Mouse (Mus musculus) hindlimb bud, embryonic 11.5 days (tissue): ENCODE measurements around the gene Gm17660.
A peak's percentile ranks its signal among the peaks of the same experiment; 100 is the strongest.

Experiments used
- DNase-seq: peaks from one replicate; pipeline ENCODE4 v3.0.0-alpha.2; 2012; ENCODE audit warnings: low read depth, low spot score; ENCODE audit errors: extremely low spot score

Gm17660 gene

DNA sequence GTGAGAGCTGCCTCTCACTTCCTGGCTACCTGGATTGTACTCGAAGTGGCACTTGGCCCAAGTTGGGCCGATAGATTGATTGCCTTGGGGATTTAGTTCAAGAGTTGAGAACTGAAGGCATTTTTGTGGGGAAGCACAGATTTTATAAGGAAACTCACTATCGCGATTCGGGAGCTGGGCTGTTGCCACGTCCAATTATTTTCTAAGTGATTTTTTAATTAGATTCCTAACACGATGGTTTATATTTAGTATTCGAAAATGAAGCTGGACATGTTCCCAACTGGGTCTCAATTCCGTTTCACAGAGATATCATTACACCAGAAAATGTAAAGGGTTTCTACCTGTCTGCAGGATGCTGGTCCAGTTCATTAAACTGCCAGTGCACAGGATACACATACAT, 8.0 kb upstream of the Gm17660 start:
- DNase-seq, result no peak

DNA sequence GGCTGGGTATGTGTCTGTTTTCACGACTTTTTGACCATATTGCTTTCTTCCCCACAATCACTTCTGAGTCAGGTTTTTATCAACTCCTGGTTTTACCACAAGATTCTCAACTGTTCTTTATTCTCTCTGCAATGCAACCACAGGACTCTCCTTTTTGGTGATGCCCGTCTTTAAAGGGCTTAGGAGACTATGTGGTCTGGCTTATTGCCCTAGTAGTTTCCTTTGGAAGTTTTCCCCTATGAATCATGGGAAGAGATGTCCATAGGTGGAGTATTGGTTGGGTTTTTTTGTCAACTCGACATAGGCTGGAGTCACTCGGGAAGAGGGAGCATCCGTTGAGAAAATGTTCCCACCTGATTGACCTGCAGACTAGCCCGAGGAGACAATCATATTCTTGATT, 3.3 kb upstream of the Gm17660 start:
- DNase-seq, result no peak

DNA sequence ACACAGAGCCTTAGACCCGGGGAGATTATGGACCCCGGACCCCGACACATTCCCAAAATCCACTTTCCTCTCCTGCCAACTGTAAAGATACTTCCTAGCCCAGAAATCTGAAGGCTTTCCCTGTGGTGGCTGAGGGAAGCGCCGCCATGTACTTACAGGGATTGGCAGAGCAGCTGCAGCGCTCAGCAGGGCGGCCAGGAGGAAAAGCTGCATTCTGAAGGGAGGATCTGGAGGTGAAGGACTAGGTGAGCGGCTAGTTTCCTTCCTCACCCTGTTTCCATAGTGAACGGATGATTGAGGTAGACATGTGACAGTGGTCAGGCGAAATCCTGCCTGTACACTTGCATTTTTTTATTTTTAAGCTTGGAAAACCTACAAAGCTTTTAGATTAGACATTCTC, 1.0 kb downstream of the Gm17660 start:
- DNase-seq, result no peak

DNA sequence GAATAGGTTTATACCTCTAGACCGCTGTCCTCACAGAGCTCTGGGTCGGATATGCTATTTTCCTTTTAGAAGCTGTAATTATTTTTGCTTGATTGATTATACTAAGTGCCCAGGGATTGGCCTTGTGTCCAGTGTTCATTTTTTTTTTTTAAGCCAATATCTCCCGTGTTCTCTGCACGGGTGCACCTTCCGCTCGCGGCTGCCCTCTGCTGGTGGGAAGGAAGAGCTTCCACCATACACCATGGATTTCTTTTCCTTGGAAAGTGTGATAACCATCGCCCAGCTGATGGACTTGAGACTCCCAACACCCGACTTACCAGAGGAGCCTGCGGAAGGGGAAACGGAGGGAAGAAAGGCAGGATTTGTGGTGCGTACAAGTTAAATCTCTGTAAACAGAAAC, 3.0 kb downstream of the Gm17660 start:
- DNase-seq, result no peak

DNA sequence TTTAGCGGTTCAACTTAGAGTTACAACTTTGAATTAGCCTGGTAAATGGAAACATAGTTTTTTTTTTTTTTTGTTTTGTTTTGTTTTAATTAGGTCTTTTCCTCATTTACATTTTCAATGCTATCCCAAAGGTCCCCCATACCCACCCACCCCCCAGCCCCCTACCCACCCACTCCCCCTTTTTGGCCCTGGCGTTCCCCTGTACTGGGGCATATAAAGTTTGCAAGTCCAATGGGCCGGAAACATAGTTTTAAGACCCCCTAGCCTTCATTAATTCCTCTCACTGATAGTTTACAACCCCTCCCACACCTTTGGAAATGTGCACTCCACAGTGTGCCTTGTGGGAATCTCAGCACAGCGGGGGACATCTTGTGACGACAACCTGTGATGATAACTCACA, 3.8 kb downstream of the Gm17660 start:
- no peak for DNase-seq

DNA sequence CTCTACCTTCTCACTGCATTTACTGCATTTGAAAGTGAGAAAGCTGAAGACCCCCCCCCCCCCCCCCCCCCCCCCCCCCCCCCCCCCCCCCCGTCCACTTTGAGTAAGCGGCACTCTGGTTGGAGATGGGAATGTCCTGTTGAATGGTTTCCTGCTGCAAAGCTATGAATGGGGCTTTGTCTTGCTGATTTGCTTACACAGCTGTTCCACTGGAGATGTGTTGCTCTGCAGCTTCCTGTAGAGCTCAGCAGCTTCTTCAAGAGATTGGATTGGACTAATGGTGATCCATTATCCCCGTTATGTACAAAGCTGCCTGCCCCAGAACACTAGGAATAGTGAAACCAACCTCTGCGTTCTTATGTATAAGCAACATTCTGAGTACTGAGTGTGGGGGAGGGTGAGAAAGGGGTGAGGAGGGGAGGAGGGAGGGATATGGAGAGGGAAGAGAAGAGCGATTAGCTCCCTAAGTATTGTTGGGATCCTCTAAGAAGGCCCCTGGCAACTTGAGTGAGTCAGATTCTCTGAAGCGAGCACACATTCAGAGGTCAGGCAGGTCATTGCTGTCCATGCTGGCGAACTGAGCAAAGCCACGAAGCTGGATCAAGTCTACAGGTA, 5.0 kb downstream of the Gm17660 start:
- no peak for DNase-seq

DNA sequence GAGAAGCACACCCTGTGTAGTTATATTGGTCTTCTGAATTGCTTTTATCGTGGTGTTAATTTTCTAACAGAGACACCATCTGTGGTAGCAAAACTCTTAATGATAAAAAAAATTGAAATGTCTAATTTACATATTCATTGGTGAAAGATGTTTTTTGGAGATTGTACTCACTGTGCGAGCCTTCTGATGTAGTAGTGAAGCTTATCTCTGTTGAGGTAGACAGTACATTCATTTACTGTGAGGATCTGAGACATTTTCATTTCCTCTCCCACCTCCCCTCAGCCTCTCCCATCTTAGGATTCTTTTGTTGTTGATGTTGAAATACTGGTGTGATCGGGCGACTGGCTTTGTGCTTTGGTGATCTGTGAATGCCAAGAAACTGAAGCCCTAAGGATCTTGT, 6.4 kb downstream of the Gm17660 start:
- DNase-seq, result no peak

DNA sequence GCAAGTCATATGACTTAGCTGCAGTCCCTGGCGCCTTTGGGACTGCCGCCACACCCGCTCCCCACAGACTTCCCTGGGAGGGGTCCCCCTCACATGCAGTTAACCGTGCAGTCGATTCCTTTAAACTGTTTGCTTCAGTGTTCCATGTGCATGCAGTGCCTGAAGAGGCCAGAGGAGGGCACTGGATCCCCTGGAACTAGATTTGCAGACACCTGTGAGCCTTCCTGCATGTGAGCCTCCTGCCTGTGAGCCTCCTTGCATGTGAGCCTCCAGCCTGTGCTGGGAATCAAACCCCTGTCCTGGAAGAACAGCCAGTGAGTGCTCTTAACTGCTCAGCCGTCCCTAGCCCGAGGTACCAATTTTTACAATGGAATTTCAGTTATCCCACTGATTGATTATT, 8.7 kb downstream of the Gm17660 start:
- no peak for DNase-seq

DNA sequence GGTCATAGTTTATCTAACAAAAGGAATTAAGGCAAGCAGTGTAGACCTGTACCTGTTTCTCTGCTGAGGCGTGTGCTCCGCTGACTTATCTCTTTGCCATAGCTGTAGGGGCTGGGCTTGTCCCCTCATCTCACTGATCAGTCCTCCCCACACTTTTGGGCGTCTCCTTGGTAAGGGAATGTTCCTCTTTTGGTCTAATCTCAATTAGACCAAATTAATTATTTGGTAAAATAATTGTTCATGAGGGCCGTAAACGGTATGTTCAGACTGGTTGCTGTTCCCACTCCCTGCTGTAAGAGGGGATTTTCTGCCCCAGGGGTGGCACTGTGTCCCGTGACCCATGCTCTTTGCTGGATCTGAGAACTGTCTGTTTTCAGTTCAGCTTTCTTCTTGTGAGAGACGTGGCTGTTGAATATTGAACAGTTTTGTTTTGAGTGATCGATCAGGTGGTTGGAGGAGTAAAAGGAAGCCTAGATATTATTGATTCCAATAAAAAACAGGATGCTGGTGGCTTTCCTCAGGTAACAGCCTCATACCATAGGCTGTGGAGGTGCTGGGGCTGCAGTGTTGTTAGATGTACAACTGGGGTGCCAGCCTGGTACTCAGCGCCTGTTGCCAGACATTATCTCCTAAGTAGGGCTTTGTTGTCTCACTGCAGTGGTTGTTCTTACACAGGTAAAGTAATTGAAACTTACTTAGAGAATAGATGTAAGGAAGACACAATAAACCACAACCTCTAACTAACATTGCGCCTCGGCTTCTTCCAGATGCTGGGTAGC, 14.4 kb downstream of the Gm17660 start:
- DNase-seq, result no peak

DNA sequence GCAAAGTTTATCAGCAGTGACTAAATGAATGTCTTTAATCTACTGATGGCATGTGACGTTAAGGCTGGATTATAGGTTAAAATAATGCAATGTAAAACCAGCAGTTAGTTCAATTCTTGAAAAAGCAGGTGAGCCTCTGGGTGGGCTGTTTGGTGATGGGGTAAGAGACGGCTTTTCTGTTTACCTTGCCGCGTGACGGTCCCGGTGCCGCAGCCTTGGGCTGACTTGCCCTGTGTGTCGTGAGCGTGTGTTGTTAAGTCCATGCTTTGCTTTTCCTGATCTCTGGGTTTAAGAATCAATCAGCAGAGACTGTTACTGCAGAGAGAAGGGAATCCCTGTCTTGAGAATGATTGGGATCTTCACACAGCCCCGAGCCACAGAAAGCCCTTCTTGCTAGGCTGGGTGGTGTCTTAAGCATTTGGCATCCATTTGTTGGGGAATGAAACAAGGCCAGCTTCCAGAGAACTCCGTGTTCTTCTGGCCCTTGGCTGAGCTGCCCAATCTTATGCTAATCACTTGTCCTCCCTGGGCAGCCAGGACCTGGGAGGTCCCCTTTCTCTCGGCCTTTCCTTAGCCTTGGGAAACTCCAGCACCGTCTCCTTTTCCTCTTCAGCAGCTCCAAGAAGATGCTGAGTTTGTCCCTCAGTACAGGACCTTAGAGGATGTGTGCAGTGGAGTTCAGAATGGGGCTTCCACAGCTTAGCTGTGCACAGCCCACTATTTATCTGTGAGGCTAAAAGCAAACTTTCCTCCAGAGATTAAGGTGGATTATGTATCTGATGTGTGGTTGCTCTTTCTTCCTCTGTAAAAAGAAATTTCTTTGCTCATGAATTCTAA, 15.3 kb downstream of the Gm17660 start:
- DNase-seq, result no peak

DNA sequence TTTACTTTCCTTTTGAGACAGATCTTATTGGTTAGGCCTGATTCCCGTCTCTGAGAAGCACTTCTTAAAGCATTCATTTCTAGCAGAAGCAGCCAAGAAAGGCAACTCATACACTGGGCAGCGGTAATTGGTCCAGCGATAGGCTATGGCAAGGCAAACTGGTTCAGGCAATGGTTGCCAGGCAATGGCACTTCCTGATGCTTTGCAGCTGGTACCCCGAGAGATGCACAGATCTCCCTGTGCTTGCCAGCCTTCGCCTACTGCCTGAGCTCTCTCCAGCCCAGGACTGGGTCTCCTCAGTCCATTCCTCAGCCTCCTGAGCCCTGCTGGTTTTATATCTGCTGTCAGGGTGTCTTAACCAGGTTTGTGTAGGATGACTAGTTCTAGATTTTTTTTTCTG, 17.0 kb downstream of the Gm17660 start:
- DNase-seq, result no peak

DNA sequence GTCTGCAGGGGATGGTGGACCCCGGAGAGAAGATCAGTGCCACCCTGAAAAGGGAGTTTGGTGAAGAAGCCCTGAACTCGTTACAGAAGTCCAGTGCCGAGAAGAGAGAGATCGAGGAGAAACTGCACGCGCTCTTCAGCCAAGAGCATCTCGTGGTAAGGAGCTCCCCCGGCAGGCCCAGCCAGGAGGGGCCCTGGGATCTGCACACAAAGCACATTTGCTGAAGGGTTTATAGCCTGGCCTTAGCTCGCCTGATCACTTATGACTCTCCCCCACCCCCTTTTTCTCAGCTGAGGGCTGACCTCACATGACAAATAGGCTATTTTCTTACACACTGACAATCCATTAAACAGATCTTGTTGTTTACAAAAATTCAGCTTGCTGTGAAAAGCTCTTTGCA, 17.8 kb downstream of the Gm17660 start:
- no peak for DNase-seq

DNA sequence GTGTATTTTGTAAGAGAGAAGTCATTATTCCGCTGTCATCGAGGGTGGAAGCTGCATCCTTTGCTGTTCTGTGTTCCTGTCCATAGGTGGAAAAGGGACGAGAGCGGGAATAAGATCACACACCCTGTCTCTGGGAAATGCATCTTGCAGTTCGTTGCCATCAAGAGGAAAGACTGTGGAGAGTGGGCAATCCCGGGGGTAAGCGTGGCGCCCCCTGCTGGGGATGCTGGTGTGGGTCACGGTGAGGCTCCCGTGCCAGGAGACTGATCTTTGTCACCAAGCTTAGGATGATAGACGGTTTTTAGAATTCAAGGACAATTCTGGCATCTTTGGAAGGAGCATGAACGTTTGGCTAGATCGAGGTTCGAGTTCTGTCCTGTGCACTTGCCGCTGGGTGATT, 19.4 kb downstream of the Gm17660 start:
- no peak for DNase-seq

DNA sequence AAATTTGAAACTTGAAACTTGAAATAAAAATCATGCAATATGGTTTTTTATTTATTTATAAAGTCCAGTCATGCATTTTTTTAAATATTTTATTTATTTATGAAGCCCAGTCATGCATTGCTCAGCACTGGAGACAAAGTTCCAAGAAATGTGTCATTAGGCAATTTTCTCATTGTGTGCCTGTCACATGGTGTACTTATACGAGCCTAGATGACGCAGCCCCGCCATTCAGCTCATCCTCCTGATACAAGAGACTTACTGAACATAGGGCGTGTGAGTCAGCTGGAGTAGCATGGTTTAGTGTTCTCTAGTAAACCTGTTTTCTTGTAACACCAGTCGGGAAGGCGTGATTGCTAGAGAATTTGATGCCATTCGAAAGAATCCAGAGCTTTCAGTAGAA, 21.1 kb downstream of the Gm17660 start:
- no peak for DNase-seq

DNA sequence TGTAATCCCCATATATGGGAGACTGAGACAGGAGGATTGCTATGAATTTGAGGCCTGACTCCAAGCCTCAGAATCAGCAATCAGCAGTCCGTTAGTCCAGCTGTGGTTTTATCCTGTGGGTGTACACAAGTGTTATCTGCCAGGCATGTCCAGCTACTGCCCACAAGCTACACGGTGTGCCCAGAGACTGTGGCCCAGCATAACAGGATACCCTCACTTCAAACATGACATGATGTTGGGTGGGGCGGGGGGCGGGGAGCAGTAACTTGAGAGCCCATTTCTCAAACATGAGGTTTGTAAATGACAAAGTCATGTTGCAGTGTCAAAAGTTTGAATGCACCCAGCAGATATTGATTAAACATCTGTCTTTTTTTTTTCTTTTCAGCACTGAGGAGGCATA, 21.6 kb downstream of the Gm17660 start:
- no peak for DNase-seq

DNA sequence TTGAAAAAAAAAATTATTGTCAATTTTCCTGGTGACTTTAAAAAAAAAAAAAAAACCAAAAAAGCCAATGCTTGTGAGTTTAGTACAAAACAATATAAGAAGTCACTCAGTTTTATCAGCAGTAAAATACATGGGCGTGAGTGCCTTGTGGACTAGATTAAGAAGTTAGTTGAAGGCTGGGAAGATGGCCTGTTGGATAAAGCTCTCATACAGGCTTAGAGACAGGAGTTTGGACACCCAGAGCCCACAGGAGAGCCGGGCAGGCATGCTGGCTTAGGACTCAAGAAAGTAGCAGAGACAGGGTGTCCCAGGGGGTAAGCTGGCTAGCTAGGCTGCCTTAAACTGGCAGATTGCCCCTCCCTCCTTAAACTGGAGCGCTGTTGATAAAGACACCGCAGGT, 22.5 kb downstream of the Gm17660 start:
- DNase-seq, result no peak

DNA sequence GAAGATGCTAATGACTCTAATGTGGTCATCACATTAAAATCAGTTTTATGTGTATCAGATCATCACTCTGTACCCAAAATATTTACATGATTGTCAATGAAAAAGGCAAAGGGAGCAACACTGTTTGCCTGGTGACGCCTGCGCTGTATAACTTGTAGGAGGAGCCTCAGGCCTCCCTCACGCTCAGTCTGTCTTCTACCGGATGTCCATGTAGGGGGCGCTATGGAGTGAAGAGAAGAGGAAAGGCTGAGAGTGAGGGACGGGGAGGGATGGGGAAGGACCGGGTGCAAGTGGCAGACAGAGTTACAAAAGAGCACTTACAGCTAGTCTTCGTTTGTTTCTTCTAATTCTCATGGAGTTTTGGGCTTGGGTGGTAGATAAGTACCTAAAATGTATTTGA, 24.5 kb downstream of the Gm17660 start:
- DNase-seq, result no peak

DNA sequence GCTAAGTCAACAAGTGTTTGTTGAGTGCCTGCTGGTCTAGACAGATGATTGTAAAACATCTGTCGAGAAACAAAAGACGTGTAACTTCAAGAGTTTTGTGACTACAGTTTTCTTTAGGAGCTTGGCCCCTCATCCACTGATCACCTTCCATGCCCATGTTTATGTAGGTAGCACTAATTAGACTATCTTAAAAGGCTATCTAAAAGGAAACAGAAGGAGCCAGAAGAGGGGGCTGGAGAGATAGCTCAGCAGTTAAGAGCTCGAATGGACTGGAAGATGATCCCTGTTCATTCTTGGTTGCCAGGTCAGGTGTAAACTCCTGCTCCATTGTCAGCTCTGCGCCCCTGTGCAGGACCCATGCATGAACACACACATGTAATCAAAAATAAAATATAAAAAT, 29.3 kb downstream of the Gm17660 start:
- DNase-seq, result no peak

DNA sequence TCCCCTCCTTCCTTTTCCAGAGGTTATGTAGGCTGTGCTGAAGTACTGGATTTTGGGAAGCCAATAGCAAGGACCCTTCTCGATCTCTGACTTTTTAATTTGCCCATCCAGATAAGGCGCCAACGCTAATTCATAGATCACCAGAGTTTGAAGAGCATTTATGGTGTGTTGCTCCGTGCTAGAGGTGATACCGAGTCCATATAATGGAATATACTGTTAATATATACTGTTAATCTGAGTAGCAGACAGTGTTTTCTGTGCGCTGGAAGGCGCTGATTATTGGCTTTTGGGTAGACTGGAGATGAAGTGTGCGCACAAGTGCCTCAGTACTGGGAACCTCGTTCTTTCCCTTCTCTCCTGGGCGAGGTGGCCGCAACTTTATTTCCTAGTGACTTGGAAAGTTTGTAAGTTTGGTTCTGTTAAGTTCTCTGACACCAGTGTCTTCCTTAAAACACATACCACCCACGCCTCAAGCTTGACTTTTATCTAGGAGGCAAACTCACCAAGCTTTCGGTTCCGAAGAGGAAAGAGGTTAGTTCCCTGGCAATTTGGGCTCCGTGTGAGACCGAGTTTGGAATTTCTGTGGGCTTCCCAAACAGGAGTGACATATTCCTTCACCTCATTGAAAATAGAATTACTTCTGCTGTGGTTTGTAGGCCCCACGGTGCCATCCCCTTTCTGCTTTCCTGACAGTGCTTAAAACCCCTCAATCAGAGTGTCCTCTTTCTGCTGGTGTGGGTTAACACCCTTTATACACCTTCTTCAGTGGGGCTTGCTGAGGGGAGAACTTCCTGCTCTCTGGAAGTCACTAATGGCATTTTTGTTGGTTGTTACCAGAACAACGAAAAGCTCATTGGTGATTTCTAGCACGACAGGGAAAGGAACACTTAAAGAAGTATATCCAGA, 30.0 kb downstream of the Gm17660 start:
- DNase-seq, result no peak

DNA sequence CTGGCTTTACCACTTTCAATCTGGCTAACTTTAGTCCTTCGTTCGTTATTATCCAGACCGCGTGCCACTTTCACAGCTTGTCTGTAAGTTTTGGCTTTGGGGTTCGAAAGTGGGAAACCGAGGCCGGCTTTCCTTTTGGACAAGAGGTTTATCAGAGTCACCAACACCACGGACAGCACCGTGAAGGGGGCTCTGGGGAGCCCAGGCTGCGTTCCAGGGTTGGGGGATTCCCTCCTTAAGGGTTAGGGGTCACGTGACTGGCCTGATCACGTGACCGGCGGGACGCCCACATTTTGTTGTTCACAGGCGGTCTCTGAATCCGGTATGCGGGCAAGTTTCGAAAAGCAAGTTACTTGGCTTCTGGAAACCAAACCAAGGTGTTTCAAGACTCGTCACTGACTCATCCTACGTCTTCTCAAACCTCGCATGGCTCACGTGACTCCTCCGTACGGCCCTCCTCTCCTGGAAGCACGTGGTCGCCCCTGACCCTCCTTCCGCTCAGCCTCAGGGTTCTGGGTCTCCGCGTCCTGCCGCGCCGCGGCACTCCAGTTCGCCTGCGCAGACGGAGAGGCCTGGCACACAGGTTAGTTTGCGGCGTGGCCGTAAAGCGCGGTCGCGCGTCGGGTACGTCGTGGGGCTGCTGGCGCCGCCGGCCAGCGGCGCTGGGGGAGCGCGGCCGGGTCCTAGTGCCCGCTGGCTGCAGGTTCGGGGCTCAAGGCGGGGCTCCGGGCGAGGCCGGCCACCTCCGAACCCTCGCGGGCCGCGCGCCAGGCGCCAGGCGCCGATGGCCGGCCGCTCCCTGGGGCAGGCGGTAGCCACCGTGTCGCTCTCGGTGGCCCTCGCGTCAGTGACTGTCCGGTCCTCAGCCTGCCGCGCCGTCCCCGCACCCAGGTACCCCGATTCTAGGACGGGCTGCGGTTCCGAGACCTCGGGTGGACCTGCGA, 30.9 kb downstream of the Gm17660 start, which contains the start of gene Nudt9:
TSS of gene Nudt9 (plus strand) at position 51 of the 944 bp plus-strand sequence.
- DNase-seq, result peak; percentile 93
